Mouse (Mus musculus) bone marrow, adult 2 months (tissue): ENCODE results near the gene Ppp1r9b.
A peak's percentile ranks its signal among the peaks of the same experiment; 100 is the strongest.

ENCODE experiments used
- CTCF ChIP-seq: fragments of 200-500 bp; IDR thresholded peaks from 2 replicates; pipeline ENCODE4 v1.5.1; 2011; ENCODE audit warnings: low read length, control low read depth; ENCODE audit not compliant: control insufficient read depth, insufficient read depth
- POLR2A ChIP-seq: fragments of 200-500 bp; IDR thresholded peaks from 2 replicates; pipeline ENCODE4 v1.6.1; 2011; ENCODE audit warnings: low read depth, mild to moderate bottlenecking, control low read depth, low read length, borderline replicate concordance; ENCODE audit not compliant: control insufficient read depth

DNA sequence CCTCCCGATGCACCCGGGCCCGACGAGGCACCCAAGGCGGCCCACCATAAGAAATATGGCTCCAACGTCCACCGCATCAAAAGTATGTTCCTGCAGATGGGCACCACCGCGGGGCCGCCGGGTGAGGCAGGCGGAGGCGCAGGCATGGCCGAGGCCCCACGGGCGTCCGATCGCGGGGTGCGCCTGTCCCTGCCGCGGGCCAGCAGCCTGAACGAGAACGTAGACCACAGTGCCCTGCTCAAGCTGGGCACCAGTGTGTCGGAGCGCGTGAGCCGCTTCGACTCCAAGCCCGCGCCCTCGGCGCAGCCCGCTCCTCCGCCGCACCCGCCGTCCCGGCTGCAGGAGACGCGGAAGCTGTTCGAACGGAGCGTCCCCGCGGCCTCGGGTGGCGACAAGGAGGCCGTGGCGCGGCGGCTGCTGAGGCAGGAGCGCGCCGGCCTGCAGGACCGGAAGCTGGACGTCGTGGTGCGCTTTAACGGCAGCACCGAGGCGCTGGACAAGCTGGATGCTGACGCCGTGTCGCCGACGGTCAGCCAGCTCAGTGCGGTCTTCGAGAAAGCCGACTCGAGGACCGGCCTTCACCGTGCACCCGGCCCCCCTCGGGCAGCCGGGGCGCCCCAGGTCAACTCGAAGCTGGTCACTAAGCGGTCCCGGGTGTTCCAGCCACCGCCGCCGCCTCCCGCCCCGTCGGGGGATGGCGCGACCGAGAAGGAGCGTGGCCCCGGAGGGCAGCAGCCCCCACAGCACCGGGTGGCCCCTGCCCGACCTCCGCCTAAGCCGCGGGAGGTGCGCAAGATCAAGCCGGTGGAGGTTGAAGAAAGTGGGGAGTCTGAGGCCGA is 1.0 kb downstream of the Ppp1r9b start:
- TF ChIP-seq CTCF (peak; percentile 7; the same call in 1 of the 2 replicates), POLR2A (0 out of 2 replicates have a peak, but pooled peaks have one; percentile 31)
